Mouse (Mus musculus) brain, embryonic 18.5 days (tissue): ENCODE data around the gene Psors1c2.
"Not testable (repeated sequence)": the region's sequence is repeated elsewhere in the genome, so short reads cannot be mapped to it uniquely, and the experiment has no call there.

Experiments used
- DNase-seq: peaks from one replicate; pipeline ENCODE4 v3.0.0-alpha.2; 2012; ENCODE audit warnings: low read depth, low spot score

The Psors1c2 gene

GRCm38 (mm10) chr17:35532901-35533300 is at the start of gene Psors1c2:
Psors1c2 (plus strand) TSS chr17:35533201.
- DNase-seq = no peak

- no peak for DNase-seq
These were observed 48.9 kb upstream of the Psors1c2 start for GRCm38 (mm10) chr17:35484066-35484465.

GRCm38 (mm10) chr17:35485702-35486101 is 47.3 kb upstream of the Psors1c2 start:
- DNase-seq = no peak

- no peak for DNase-seq
These were observed 46.3 kb upstream of the Psors1c2 start for GRCm38 (mm10) chr17:35486726-35487125.

GRCm38 (mm10) chr17:35488041-35488440 is 45.0 kb upstream of the Psors1c2 start:
- no peak for DNase-seq

GRCm38 (mm10) chr17:35490320-35490719 is 42.7 kb upstream of the Psors1c2 start:
- no peak for DNase-seq

GRCm38 (mm10) chr17:35497124-35497523 is 35.9 kb upstream of the Psors1c2 start:
- DNase-seq = no peak

GRCm38 (mm10) chr17:35502226-35502625 is 30.8 kb upstream of the Psors1c2 start:
- no peak for DNase-seq

GRCm38 (mm10) chr17:35502762-35503161 is 30.2 kb upstream of the Psors1c2 start:
- no peak for DNase-seq

GRCm38 (mm10) chr17:35503849-35504248 is 29.2 kb upstream of the Psors1c2 start:
- DNase-seq = no peak

- no peak for DNase-seq
These were observed 28.1 kb upstream of the Psors1c2 start for GRCm38 (mm10) chr17:35504628-35505481.

- DNase-seq = no peak
These were observed 27.2 kb upstream of the Psors1c2 start, which contains the start of gene Pou5f1 for GRCm38 (mm10) chr17:35505776-35506175. Pou5f1 (plus strand) TSS chr17:35506018.

- no peak for DNase-seq
These were observed 26.1 kb upstream of the Psors1c2 start for GRCm38 (mm10) chr17:35506881-35507280.

- no peak for DNase-seq
These were observed 25.3 kb upstream of the Psors1c2 start for GRCm38 (mm10) chr17:35507556-35508260.

- DNase-seq = not testable (repeated sequence)
These were observed 24.7 kb upstream of the Psors1c2 start for GRCm38 (mm10) chr17:35508279-35508678.

- DNase-seq = no peak
These were observed 23.7 kb upstream of the Psors1c2 start for GRCm38 (mm10) chr17:35509284-35509683.

- no peak for DNase-seq
These were observed 19.9 kb upstream of the Psors1c2 start for GRCm38 (mm10) chr17:35512916-35513626.

- no peak for DNase-seq
These were observed 19.1 kb upstream of the Psors1c2 start for GRCm38 (mm10) chr17:35513886-35514285.

GRCm38 (mm10) chr17:35514756-35515155 is 18.2 kb upstream of the Psors1c2 start:
- DNase-seq = no peak

- no peak for DNase-seq
These were observed 16.9 kb upstream of the Psors1c2 start for GRCm38 (mm10) chr17:35515911-35516640.
